Mouse (Mus musculus) cerebellum, adult 2 months (tissue): ENCODE measurements at regions not wholly inside any gene's neighbourhood (a gene's known extent, or its start where the extent isn't known, plus 50 kb on each side); places are given as distances from the start of the nearest gene placed in this dataset.

ENCODE experiments used
- CTCF ChIP-seq: fragments of 200-500 bp; IDR thresholded peaks from 2 replicates; pipeline ENCODE4 v1.5.1; 2011; ENCODE audit warnings: low read depth, mild to moderate bottlenecking, control low read depth, low read length, moderate library complexity, borderline replicate concordance; ENCODE audit not compliant: insufficient read depth
- POLR2A ChIP-seq: fragments of 200-500 bp; IDR thresholded peaks from 2 replicates; pipeline ENCODE4 v1.6.1; 2011; ENCODE audit warnings: low read length, control low read depth, borderline replicate concordance; ENCODE audit not compliant: insufficient read depth

- TF ChIP-seq CTCF, result no peak
- no peak for TF ChIP-seq POLR2A
These were observed 63.7 kb upstream of the Prep start for GRCm38 (mm10) chr10:45003344-45003681.
